Mouse (Mus musculus) hindbrain, embryonic 16.5 days (tissue): ENCODE results near the gene Fam229b. TPM values are rescaled to one million over a fixed set of nuclear protein-coding genes. Genes with fewer than 3 reads are reported as not detected.
A peak's percentile ranks its signal among the peaks of the same experiment; 100 is the strongest.

Experiments used
- ATAC-seq: fragments of 200-750 bp; cut with Nextera tagmentation; 2 replicates; pipeline ENCODE4 v1.8.0; 2017; ENCODE audit warnings: moderate TSS enrichment, moderate library complexity
- H3K27ac ChIP-seq: fragments of 300-500 bp; sonication (generic); 2 replicates; pipeline ENCODE4 v1.5.1; 2014; ENCODE audit warnings: low read depth, mild to moderate bottlenecking, control low read depth, low read length, moderate library complexity
- H3K27me3 ChIP-seq: fragments of 300-500 bp; sonication (generic); replicated peaks from 2 replicates; pipeline ENCODE4 v1.6.1; 2014; ENCODE audit warnings: low read length; ENCODE audit not compliant: control insufficient read depth, insufficient read depth
- H3K36me3 ChIP-seq: fragments of 300-500 bp; sonication (generic); 2 replicates; pipeline ENCODE4 v1.6.1; 2014; ENCODE audit warnings: mild to moderate bottlenecking, low read length, moderate library complexity, mixed read lengths; ENCODE audit not compliant: control insufficient read depth, insufficient read depth
- H3K4me1 ChIP-seq: fragments of 300-500 bp; sonication (generic); 2 replicates; pipeline ENCODE4 v1.6.1; 2014; ENCODE audit warnings: low read depth, low read length; ENCODE audit not compliant: control insufficient read depth, insufficient read depth
- H3K4me2 ChIP-seq: fragments of 300-500 bp; sonication (generic); 2 replicates; pipeline ENCODE4 v1.6.1; 2014; ENCODE audit warnings: mild to moderate bottlenecking, low read length, control low read depth, moderate library complexity
- H3K4me3 ChIP-seq: fragments of 300-500 bp; sonication (generic); 2 replicates; pipeline ENCODE4 v1.5.1; 2014; ENCODE audit warnings: mild to moderate bottlenecking, low read length, control low read depth, moderate library complexity
- H3K9ac ChIP-seq: fragments of 300-500 bp; sonication (generic); 2 replicates; pipeline ENCODE4 v1.6.1; 2014; ENCODE audit warnings: low read depth, mild to moderate bottlenecking, control low read depth, low read length, moderate library complexity
- H3K9me3 ChIP-seq: fragments of 300-500 bp; sonication (generic); 2 replicates; pipeline ENCODE4 v1.6.1; 2014; ENCODE audit warnings: mild to moderate bottlenecking, low read length, moderate library complexity; ENCODE audit not compliant: control insufficient read depth
- WGBS: fragments of 180-500 bp; shearing (Covaris S2); extraction: QIAGEN DNeasy Blood & Tissue Kit; methylation state at CpG from one replicate; pipeline ENCODE4 v1.1.7; 2014; 5-methylcytosine and 5-hydroxymethylcytosine counted together
- polyA plus RNA-seq: library from polyadenylated mRNA; unstranded; fragments of >200 nt; fragmentation: Nextera tagmentation; extraction: Ambion mirVana; gene quantifications from 2 replicates; pipeline ENCODE4 v1.2.1, GENCODE M21; 2015

The Fam229b gene
- polyA plus RNA-seq, result 28.3 and 34.2 TPM in 2 replicates

- ATAC-seq, result peak; percentile 92
- Histone ChIP-seq H3K4me3 (peak within 1 kb of the TSS; percentile 71), H3K36me3 (no peaks in the 10 kb centered on the region), H3K4me1 (peaks cover 6% of the 10 kb centered on the region), H3K4me2 (peak within 1 kb of the TSS; percentile 85), H3K9ac (peak within 1 kb of the TSS; percentile 79), H3K27me3 (no peaks in the 10 kb centered on the region), H3K9me3 (no peaks in the 10 kb centered on the region), H3K27ac (peak within 1 kb of the TSS; percentile 83)
- WGBS, result 4% methylated on average over 47 of the region's 47 CpGs
These were observed at the start of gene Fam229b, which contains the start of gene Tube1 for GRCm38 (mm10) chr10:39133462-39134310. TSS of gene Fam229b (minus strand) at chr10:39133914. TSS of gene Tube1 (plus strand) at chr10:39133976.

DNA sequence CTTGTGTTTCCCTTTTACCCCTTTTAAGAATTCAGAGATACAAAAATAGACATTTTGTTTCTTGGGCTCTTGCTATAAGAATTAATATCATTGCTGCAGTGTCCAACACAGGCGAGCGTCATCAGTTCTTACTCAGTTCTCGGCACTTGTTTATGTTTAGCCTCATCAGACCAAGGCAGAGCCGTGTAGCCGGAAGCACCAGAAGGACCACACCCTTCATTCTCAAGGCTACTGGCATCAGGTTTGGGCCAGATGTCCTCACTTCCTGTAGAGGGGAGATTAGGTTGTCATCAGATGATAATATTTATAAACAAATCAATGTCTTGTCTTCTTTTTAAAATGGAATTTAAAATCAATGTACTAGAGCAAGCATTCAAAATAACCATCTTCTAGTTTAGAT is 43.3 kb upstream of the Fam229b start:
- Histone ChIP-seq H3K4me3 (no peak overlapping the region), H3K4me1 (peaks cover 14% of the 10 kb centered on the region), H3K36me3 (no peaks in the 10 kb centered on the region), H3K4me2 (no peak overlapping the region), H3K9ac (no peak overlapping the region), H3K27me3 (no peaks in the 10 kb centered on the region), H3K9me3 (no peaks in the 10 kb centered on the region; the same call in 1 of the 2 replicates), H3K27ac (no peak overlapping the region)
- 91% methylated on average over 5 of the region's 5 CpGs for WGBS
- no peak for ATAC-seq

- Histone ChIP-seq H3K4me1 (peaks cover 21% of the 10 kb centered on the region), H3K4me2 (peak overlapping the region; percentile 82), H3K9me3 (no peaks in the 10 kb centered on the region; the same call in 1 of the 2 replicates), H3K27me3 (no peaks in the 10 kb centered on the region), H3K4me3 (peak overlapping the region; percentile 7; the same call in 1 of the 2 replicates), H3K36me3 (no peaks in the 10 kb centered on the region), H3K27ac (peak overlapping the region; percentile 98), H3K9ac (peak overlapping the region; percentile 39)
- no peak for ATAC-seq
- 20% methylated on average over 13 of the region's 13 CpGs for WGBS
These were observed 39.4 kb upstream of the Fam229b start for GRCm38 (mm10) chr10:39173077-39173476.

DNA sequence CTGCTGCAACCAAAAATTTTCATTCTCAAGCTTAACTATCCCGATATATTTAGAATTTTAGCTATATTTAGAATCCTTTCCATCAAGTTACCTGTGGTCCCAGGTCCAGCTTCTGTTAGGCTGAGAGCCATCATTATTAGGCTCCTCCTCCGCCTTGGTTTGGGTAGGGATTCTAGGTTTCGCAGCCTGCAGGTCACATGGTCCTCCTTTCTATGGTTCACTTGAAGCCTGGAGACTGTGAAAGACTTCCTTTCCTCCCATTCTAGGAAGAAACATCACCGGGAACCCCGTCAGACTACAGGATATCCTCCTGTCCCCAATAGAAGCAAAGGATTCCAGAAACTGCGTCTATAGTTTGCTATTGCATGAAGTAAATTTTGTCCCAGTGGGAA is 38.8 kb upstream of the Fam229b start:
- Histone ChIP-seq H3K27ac (peak overlapping the region; percentile 98), H3K4me1 (peaks cover 21% of the 10 kb centered on the region), H3K4me3 (no peak overlapping the region; the same call in 1 of the 2 replicates), H3K4me2 (peak overlapping the region; percentile 82), H3K36me3 (no peaks in the 10 kb centered on the region), H3K9ac (peak overlapping the region; percentile 36; the same call in 1 of the 2 replicates), H3K9me3 (no peaks in the 10 kb centered on the region), H3K27me3 (no peaks in the 10 kb centered on the region)
- ATAC-seq, result no peak
- WGBS, result 66% methylated on average over 6 of the region's 6 CpGs

DNA sequence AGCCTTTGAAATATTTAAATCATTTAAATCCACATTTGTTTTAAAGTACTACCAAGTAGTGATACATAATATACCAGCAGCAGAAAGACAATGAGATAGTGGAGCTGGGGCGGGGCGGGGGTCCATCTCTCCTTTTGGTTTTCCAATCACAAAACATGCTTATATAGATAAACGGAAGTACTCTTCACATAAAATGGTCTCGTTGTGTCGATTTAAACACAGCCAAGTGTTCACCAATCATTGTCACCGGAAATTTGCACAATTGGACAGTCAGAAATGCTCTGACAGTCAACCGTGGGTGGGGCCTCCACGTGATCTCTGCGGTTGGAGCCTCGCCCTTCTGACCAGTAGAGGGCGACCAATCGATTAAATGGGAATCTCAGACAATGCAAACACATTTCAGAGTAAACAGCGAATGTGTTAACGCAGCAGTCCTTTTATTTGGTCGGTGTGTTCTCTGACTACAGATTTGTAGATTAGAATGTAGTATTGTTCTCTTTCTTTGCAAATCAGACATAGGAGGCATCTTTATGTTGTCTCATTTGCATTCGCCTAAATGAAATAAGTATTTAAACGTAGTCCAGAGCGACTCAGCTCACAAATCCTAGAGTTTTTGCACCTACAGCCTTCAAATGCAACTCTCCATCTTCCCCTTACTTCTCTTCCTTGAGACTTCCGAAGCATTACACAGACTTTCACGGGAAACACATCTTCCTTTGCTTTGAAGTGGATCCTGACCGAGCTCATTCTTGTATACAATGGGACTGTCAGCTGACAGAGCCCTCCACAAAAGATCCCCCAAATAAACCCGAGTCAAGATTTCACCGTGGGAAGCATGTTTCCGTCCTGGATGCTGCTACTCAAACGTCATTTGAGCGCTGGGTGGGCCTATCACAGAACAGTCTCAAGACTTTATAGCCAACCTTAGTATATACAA is 38.2 kb upstream of the Fam229b start:
- peak; percentile 73 for ATAC-seq
- Histone ChIP-seq H3K4me3 (peak overlapping the region; percentile 47), H3K4me1 (peaks cover 21% of the 10 kb centered on the region), H3K36me3 (no peaks in the 10 kb centered on the region), H3K27ac (peak overlapping the region; percentile 98), H3K9ac (peak overlapping the region; percentile 72), H3K27me3 (no peaks in the 10 kb centered on the region), H3K9me3 (no peaks in the 10 kb centered on the region), H3K4me2 (peak overlapping the region; percentile 82)
- WGBS, result 6% methylated on average over 26 of the region's 26 CpGs

DNA sequence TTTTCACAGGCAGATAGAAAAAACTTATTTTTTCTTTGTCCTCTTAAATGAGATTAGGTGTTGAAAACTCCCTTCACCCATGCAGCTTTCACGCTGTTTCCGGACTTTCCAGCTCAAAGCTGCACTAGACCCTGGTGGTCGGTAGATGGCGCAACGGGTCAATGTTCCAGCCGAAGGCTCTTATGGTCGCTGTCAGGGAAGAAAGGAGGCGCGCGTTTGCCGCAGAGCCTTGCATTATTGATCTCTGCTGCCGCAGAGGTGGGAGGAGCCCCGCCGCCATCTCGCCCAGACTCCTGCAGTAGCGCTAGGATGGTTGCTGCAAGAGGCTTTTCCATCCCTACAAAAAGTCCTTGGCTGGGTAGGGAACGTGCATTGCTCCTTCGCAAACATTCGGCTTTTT is 37.4 kb upstream of the Fam229b start:
- ATAC-seq, result peak; percentile 90
- Histone ChIP-seq H3K27ac (peak overlapping the region; percentile 98), H3K9me3 (no peaks in the 10 kb centered on the region), H3K4me1 (peaks cover 28% of the 10 kb centered on the region), H3K9ac (peak overlapping the region; percentile 72), H3K36me3 (no peaks in the 10 kb centered on the region), H3K4me3 (peak overlapping the region; percentile 47), H3K27me3 (no peaks in the 10 kb centered on the region), H3K4me2 (peak overlapping the region; percentile 82)
- under 1% methylated on average over 19 of the region's 19 CpGs for WGBS

DNA sequence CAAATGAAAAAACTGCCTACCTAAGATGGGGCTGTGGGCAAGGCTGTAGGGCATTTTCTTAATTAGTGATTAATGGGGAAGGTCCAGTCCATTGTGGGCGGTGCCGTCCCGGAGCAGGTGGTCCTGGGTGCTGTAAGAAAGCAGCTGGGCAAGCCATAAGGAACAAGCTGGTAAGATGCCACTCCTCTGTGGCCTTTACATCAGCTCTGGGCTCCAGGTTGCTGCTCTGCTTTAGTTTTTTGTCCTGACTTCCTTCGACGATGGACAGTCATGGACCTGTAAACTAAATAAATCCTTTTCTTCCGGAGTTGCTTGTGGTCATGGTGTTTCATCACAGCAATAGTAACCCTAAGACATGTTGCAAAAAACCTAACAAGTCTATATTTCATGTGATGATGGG is 37.0 kb upstream of the Fam229b start:
- H3K36me3 ChIP-seq, result no peaks in the 10 kb centered on the region
- WGBS, result 15% methylated on average over 6 of the region's 6 CpGs
- H3K9me3 ChIP-seq, result no peaks in the 10 kb centered on the region
- peak overlapping the region; percentile 56; the same call in 1 of the 2 replicates for H3K9ac ChIP-seq
- peak overlapping the region; percentile 2; the same call in 1 of the 2 replicates for H3K4me3 ChIP-seq
- peak overlapping the region; percentile 42 for H3K4me2 ChIP-seq
- peak overlapping the region; percentile 59; the same call in 1 of the 2 replicates for H3K27ac ChIP-seq
- peak; percentile 3; the same call in 1 of the 2 replicates for ATAC-seq
- H3K27me3 ChIP-seq, result no peaks in the 10 kb centered on the region
- H3K4me1 ChIP-seq, result peaks cover 32% of the 10 kb centered on the region

DNA sequence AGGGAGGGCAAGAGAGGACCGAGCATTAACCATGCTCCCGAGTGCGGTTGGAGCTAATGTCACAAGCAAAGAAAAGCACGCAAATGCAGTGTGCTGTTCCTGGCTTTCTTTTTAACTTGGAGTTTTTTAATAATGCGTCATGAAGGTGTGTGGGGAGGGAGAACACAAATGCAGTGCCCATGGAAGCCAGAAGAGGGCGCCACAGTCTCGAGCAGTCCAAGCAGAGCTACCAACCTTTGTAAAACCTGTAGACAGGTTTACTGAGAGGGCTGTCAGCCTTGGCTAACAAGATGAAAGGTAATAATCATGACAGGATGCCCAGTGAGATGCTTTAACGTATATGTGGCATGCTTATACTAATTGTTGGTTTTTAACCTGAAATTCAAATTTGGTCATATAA is 36.5 kb upstream of the Fam229b start:
- WGBS, result 8% methylated on average over 8 of the region's 8 CpGs
- Histone ChIP-seq H3K27ac (peak overlapping the region; percentile 59; the same call in 1 of the 2 replicates), H3K4me3 (no peak overlapping the region; the same call in 1 of the 2 replicates), H3K36me3 (no peaks in the 10 kb centered on the region), H3K4me1 (peaks cover 37% of the 10 kb centered on the region), H3K27me3 (no peaks in the 10 kb centered on the region), H3K4me2 (peak overlapping the region; percentile 32), H3K9me3 (no peaks in the 10 kb centered on the region), H3K9ac (no peak overlapping the region; the same call in 1 of the 2 replicates)
- ATAC-seq, result peak; percentile 21; the same call in 1 of the 2 replicates
